Mouse (Mus musculus): ENCODE results near the gene Oaz3. TPM values are rescaled to one million over a fixed set of nuclear protein-coding genes. Genes with fewer than 3 reads are reported as not detected.

The Oaz3 gene
- polyA plus RNA-seq, 2 experiments, result 0.02 TPM; not detected in 1

DNA sequence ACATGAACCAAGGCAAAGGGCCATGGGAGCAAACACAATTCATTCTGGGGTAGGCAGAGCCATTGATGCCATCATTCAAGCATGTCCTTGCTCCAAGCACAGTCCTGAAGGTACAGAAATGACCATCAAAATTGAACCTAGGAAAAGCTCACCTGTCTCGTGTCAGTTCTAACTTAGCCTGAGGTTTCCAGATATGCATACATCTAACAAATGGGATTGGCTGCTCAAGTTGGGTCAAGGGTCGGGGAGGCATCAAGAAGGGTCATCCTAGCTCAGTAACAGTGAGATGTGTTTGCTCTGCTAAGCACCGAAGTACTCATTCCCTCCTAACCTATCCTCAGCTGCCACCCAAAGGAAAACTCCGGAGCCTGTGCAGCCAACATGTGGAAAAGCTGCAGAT, 46.9 kb downstream of the Oaz3 start:
- 48% methylated on average over 4 of the region's 4 CpGs for WGBS (ENCODE audit: insufficient replicate concordance)
- no peak for TF ChIP-seq EP300 (IDR thresholded peaks at IDR 0.05; ENCODE audit: low read depth)
- TF ChIP-seq CTCF (IDR thresholded peaks at IDR 0.05; ENCODE audit: low read depth), result no peak
- Histone ChIP-seq H3K4me1 (replicated peaks; ENCODE audit: control insufficient read depth in 2 of 2, insufficient read depth in 2 of 2, low read length in 1 of 2) (no peaks in the 10 kb centered on the region), H3K27ac (no peak overlapping the region), H3K9me3 (ENCODE audit: control insufficient read depth, low read length) (no peaks in the 10 kb centered on the region), H3K27me3 (ENCODE audit: control insufficient read depth, insufficient read depth, low read length) (peaks cover 22% of the 10 kb centered on the region), H3K36me3 (replicated peaks; ENCODE audit: control insufficient read depth, insufficient read depth, low read depth) (no peaks in the 10 kb centered on the region), H3K9ac (replicated peaks) (no peak overlapping the region), H3K4me2 (ENCODE audit: low read depth) (no peak overlapping the region), H3K4me3 (ENCODE audit: insufficient read depth in 1 of 2, low read depth in 2 of 2, low read length in 2 of 2) (no peak overlapping the region)
- no peak for DNase-seq (ENCODE audit: low read depth in 3 of 3, low spot score in 3 of 3)
- no peak for ATAC-seq (ENCODE audit: insufficient read depth)

DNA sequence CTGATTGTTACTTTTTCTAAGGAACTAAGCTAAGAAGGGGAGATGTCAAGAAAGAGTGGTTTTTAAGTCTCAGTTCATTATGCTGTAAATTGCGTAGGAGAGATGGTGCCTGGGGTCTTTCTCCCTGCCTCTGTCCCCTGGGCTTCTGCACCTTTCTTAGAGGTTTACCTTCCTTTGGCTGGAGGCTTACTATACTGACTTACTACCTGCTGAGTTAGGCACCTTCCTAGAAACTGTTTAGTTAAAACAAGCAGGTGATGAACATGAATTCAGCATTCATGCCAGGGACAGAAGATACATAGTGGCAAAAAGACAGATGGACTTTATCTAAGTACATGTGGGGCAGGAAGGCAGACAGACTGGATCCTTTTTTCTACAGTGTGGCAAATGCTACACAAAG, 47.4 kb downstream of the Oaz3 start:
- no peak overlapping the region for H3K9ac ChIP-seq (replicated peaks)
- no peaks in the 10 kb centered on the region for H3K36me3 ChIP-seq (replicated peaks; ENCODE audit: control insufficient read depth, insufficient read depth, low read depth)
- TF ChIP-seq EP300 (IDR thresholded peaks at IDR 0.05; ENCODE audit: low read depth) (no peak), CTCF (IDR thresholded peaks at IDR 0.05; ENCODE audit: low read depth) (no peak)
- WGBS (ENCODE audit: insufficient replicate concordance), result 54% methylated on average over 1 of the region's 1 CpGs
- no peak for DNase-seq (ENCODE audit: low read depth in 3 of 3, low spot score in 3 of 3)
- H3K9me3 ChIP-seq (ENCODE audit: control insufficient read depth, low read length), result no peaks in the 10 kb centered on the region
- no peaks in the 10 kb centered on the region for H3K4me1 ChIP-seq (replicated peaks; ENCODE audit: control insufficient read depth in 2 of 2, insufficient read depth in 2 of 2, low read length in 1 of 2)
- H3K27ac ChIP-seq, result no peak overlapping the region
- no peak for ATAC-seq (ENCODE audit: insufficient read depth)
- no peak overlapping the region for H3K4me2 ChIP-seq (ENCODE audit: low read depth)
- peaks cover 22% of the 10 kb centered on the region for H3K27me3 ChIP-seq (ENCODE audit: control insufficient read depth, insufficient read depth, low read length)
- no peak overlapping the region for H3K4me3 ChIP-seq (ENCODE audit: insufficient read depth in 1 of 2, low read depth in 2 of 2, low read length in 2 of 2)

DNA sequence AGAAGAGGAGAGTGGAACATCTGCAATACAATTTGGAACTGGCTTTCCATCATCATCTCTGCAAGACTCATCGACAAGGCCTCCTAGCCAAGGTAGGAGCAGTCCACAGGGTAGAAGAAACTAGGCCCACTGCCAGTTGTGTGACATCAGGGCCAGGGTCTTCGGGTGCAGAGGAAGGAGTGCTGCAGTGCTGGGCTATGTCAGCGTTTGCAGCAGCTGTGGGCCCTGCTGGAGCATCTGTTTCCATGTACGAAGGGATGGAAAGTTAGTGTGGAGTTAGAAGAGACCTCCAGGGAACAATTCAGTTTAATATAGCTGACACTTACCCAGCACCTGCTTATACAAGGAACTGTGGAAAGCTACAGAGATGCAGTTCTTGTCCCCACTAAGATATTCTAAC, 50.7 kb downstream of the Oaz3 start:
- H3K36me3 ChIP-seq (replicated peaks; ENCODE audit: control insufficient read depth, insufficient read depth, low read depth), result no peaks in the 10 kb centered on the region
- 56% methylated on average over 4 of the region's 4 CpGs for WGBS (ENCODE audit: insufficient replicate concordance)
- H3K9me3 ChIP-seq (ENCODE audit: control insufficient read depth, low read length), result no peaks in the 10 kb centered on the region
- DNase-seq (ENCODE audit: low read depth in 3 of 3, low spot score in 3 of 3) (no peak), ATAC-seq (ENCODE audit: insufficient read depth) (no peak)
- no peak overlapping the region for H3K4me2 ChIP-seq (ENCODE audit: low read depth)
- no peak overlapping the region for H3K27ac ChIP-seq
- peaks cover 3% of the 10 kb centered on the region for H3K27me3 ChIP-seq (ENCODE audit: control insufficient read depth, insufficient read depth, low read length)
- H3K4me3 ChIP-seq (ENCODE audit: insufficient read depth in 1 of 2, low read depth in 2 of 2, low read length in 2 of 2), result no peak overlapping the region
- no peak overlapping the region for H3K9ac ChIP-seq (replicated peaks)
- TF ChIP-seq CTCF (IDR thresholded peaks at IDR 0.05; ENCODE audit: low read depth), result no peak
- no peak for TF ChIP-seq EP300 (IDR thresholded peaks at IDR 0.05; ENCODE audit: low read depth)
- no peaks in the 10 kb centered on the region for H3K4me1 ChIP-seq (replicated peaks; ENCODE audit: control insufficient read depth in 2 of 2, insufficient read depth in 2 of 2, low read length in 1 of 2)

GRCm38 (mm10) chr3:94392128-94392527, 51.6 kb downstream of the Oaz3 start:
- WGBS (ENCODE audit: insufficient replicate concordance), result 54% methylated on average over 2 of the region's 2 CpGs
- TF ChIP-seq CTCF (IDR thresholded peaks at IDR 0.05; ENCODE audit: low read depth), result no peak
- TF ChIP-seq EP300 (IDR thresholded peaks at IDR 0.05; ENCODE audit: low read depth), result no peak
- no peak overlapping the region for H3K4me3 ChIP-seq (ENCODE audit: insufficient read depth in 1 of 2, low read depth in 2 of 2, low read length in 2 of 2)
- no peak for DNase-seq (ENCODE audit: low read depth in 3 of 3, low spot score in 3 of 3)
- H3K36me3 ChIP-seq (replicated peaks; ENCODE audit: control insufficient read depth, insufficient read depth, low read depth), result no peaks in the 10 kb centered on the region
- no peak overlapping the region for H3K27ac ChIP-seq
- ATAC-seq (ENCODE audit: insufficient read depth), result no peak
- H3K9me3 ChIP-seq (ENCODE audit: control insufficient read depth, low read length), result no peaks in the 10 kb centered on the region
- no peaks in the 10 kb centered on the region for H3K4me1 ChIP-seq (replicated peaks; ENCODE audit: control insufficient read depth in 2 of 2, insufficient read depth in 2 of 2, low read length in 1 of 2)
- H3K9ac ChIP-seq (replicated peaks), result no peak overlapping the region
- H3K27me3 ChIP-seq (ENCODE audit: control insufficient read depth, insufficient read depth, low read length), result no peaks in the 10 kb centered on the region
- H3K4me2 ChIP-seq (ENCODE audit: low read depth), result no peak overlapping the region

DNA sequence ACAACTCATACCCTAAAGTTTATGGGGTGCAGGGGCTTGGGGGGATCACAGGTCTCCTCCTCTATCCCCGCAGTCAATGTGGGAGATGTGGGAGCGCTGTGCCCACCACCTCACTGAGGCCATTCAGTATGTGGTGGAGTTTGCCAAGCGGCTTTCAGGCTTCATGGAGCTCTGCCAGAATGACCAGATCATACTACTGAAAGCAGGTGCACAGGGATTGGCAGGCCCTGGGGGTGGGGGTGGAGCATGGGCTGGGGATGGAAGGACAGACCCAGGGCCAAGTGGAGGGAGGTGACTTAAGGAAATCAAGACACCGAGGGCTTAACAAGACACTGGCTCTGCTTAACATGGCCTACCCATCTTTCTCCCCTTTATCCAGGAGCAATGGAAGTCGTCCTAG, 52.7 kb downstream of the Oaz3 start:
- Histone ChIP-seq H3K9me3 (ENCODE audit: control insufficient read depth, low read length) (no peaks in the 10 kb centered on the region), H3K27me3 (ENCODE audit: control insufficient read depth, insufficient read depth, low read length) (no peaks in the 10 kb centered on the region), H3K4me1 (replicated peaks; ENCODE audit: control insufficient read depth in 2 of 2, insufficient read depth in 2 of 2, low read length in 1 of 2) (no peaks in the 10 kb centered on the region), H3K9ac (replicated peaks) (no peak overlapping the region), H3K36me3 (replicated peaks; ENCODE audit: control insufficient read depth, insufficient read depth, low read depth) (no peaks in the 10 kb centered on the region), H3K4me3 (ENCODE audit: insufficient read depth in 1 of 2, low read depth in 2 of 2, low read length in 2 of 2) (no peak overlapping the region), H3K4me2 (ENCODE audit: low read depth) (no peak overlapping the region), H3K27ac (no peak overlapping the region)
- DNase-seq (ENCODE audit: low read depth in 3 of 3, low spot score in 3 of 3) (no peak), ATAC-seq (ENCODE audit: insufficient read depth) (no peak)
- no peak for TF ChIP-seq EP300 (IDR thresholded peaks at IDR 0.05; ENCODE audit: low read depth)
- no peak for TF ChIP-seq CTCF (IDR thresholded peaks at IDR 0.05; ENCODE audit: low read depth)
- WGBS (ENCODE audit: insufficient replicate concordance), result 63% methylated on average over 5 of the region's 5 CpGs
